Mouse (Mus musculus) neural tube, embryonic 14.5 days (tissue): ENCODE measurements around the gene Lrrc29. TPM values are rescaled to one million over a fixed set of nuclear protein-coding genes. Genes with fewer than 3 reads are reported as not detected.

Experiments
- ATAC-seq: fragments of 200-750 bp; cut with Nextera tagmentation; 2 replicates; pipeline ENCODE4 v1.8.0; 2017; ENCODE audit warnings: low read depth, mild to moderate bottlenecking, moderate TSS enrichment, moderate library complexity
- H3K27ac ChIP-seq: fragments of 300-500 bp; sonication (generic); 2 replicates; pipeline ENCODE4 v1.5.1; 2014; ENCODE audit warnings: low read depth, mild to moderate bottlenecking, control low read depth, low read length, moderate library complexity, mixed read lengths
- H3K27me3 ChIP-seq: fragments of 300-500 bp; sonication (generic); 2 replicates; pipeline ENCODE4 v1.6.1; 2014; ENCODE audit warnings: low read length; ENCODE audit not compliant: control insufficient read depth, insufficient read depth
- H3K36me3 ChIP-seq: fragments of 300-500 bp; sonication (generic); 2 replicates; pipeline ENCODE4 v1.6.1; 2014; ENCODE audit warnings: low read length, mixed read lengths; ENCODE audit not compliant: control insufficient read depth, insufficient read depth
- H3K4me1 ChIP-seq: fragments of 300-500 bp; sonication (generic); 2 replicates; pipeline ENCODE4 v1.6.1; 2014; ENCODE audit warnings: low read length; ENCODE audit not compliant: control insufficient read depth, insufficient read depth
- H3K4me2 ChIP-seq: fragments of 300-500 bp; sonication (generic); 2 replicates; pipeline ENCODE4 v1.6.1; 2014; ENCODE audit warnings: mild to moderate bottlenecking, low read depth, low read length, control low read depth
- H3K4me3 ChIP-seq: fragments of 300-500 bp; sonication (generic); 2 replicates; pipeline ENCODE4 v1.5.1; 2014; ENCODE audit warnings: low read depth, low read length, control low read depth, mixed read lengths
- H3K9ac ChIP-seq: fragments of 300-500 bp; sonication (generic); replicated peaks from 2 replicates; pipeline ENCODE4 v1.6.1; 2014; ENCODE audit warnings: low read depth, mild to moderate bottlenecking, control low read depth, low read length, mixed read lengths
- H3K9me3 ChIP-seq: fragments of 300-500 bp; sonication (generic); 2 replicates; pipeline ENCODE4 v1.6.1; 2016; ENCODE audit warnings: low read length; ENCODE audit not compliant: control insufficient read depth
- WGBS: fragments of 180-500 bp; shearing (Covaris S2); extraction: QIAGEN DNeasy Blood & Tissue Kit; methylation state at CpG from one replicate; pipeline ENCODE4 v1.1.7; 2014; 5-methylcytosine and 5-hydroxymethylcytosine counted together
- polyA plus RNA-seq: library from polyadenylated mRNA; unstranded; fragments of >200 nt; fragmentation: Nextera tagmentation; extraction: Ambion mirVana; gene quantifications from 2 replicates; pipeline ENCODE4 v1.2.1, GENCODE M21; 2014

Lrrc29 gene
- polyA plus RNA-seq, 1 experiment from 2014 or later = 0.95 TPM

DNA sequence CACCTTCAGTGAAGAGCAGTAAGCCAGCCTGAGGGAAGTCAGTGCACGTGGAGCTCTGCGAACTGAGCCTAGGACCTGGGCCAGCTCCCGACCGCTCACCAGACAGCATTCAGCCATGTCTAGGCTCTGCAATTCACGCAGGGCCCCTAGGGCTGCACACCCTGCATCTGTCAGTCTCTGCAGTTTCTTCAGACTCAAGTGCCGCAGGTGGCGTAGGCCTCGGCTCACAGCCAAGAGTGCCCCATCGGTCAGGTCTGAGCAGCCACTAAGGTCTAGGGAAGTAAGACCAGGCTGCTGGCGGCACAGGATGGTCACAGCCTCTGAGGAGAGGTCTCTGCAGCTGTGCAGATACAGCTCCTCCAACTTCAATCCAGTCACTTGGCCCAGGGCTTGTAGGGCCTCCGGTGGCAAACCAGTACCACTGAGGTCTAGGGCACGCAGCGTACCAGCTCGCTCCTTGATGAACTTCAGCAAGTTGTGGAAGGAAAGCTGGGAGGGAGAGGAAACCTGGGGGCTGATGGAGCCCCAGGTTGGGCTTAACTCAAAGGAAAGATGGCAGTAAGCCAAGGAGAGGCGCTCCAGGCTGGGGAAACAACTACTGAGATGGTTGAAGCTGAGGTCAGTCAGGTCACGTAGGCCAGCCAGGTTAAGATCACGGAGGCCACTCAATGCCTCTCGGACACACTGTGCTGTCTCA lies 10.9 kb downstream of the Lrrc29 start:
- H3K27ac ChIP-seq = no peak overlapping the region
- H3K4me2 ChIP-seq = no peak overlapping the region
- peaks cover 36% of the 10 kb centered on the region; the same call in 1 of the 2 replicates for H3K36me3 ChIP-seq
- H3K4me3 ChIP-seq = no peak overlapping the region
- WGBS = 92% methylated on average over 18 of the region's 18 CpGs
- no peaks in the 10 kb centered on the region for H3K4me1 ChIP-seq
- H3K27me3 ChIP-seq = no peaks in the 10 kb centered on the region
- no peaks in the 10 kb centered on the region for H3K9me3 ChIP-seq
- ATAC-seq = no peak
- H3K9ac ChIP-seq = no peak overlapping the region

DNA sequence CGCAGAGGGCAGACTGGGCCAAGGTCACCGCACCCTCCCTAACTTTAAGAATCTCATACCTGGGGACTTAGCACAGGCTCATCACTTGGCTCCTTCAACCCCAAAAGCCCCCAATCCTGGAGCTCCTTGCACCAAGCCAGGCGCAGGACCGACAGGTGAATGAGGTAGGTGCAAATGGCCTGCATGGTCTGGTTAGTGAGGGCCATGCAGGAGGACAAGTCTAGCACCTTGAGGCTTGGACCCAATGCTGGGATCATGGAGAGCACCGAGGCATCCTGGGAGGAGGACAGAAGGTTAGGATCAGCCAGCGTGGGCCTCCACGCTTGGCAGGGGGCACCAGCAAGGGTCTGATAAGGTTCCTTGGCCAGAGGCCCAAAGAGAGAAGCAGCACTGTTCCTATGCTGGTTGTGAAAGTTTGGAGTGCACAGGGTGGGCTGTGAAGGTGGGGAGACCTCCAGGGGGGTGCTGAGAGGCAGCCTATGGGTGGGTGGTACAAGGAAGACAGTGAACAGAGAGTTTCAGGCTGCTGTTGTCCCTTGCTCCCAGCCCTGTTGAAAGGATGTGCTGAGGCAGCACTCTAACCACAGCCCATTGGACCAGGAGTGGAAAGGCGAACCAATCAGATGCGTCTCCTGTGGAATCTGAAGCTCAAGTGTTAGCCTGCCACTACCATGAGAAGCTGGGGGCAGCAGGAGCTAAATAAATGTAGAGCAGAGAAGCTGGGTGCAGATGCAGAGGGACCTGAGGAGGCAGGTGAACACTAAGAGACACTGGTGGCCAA lies 12.3 kb downstream of the Lrrc29 start:
- H3K4me3 ChIP-seq = no peak overlapping the region
- H3K27ac ChIP-seq = no peak overlapping the region
- no peak overlapping the region for H3K9ac ChIP-seq
- H3K4me1 ChIP-seq = no peaks in the 10 kb centered on the region
- no peak overlapping the region for H3K4me2 ChIP-seq
- H3K9me3 ChIP-seq = no peaks in the 10 kb centered on the region
- no peaks in the 10 kb centered on the region for H3K27me3 ChIP-seq
- ATAC-seq = no peak; the same call in 1 of the 2 replicates
- WGBS = 80% methylated on average over 9 of the region's 9 CpGs
- H3K36me3 ChIP-seq = peaks cover 36% of the 10 kb centered on the region; the same call in 1 of the 2 replicates

DNA sequence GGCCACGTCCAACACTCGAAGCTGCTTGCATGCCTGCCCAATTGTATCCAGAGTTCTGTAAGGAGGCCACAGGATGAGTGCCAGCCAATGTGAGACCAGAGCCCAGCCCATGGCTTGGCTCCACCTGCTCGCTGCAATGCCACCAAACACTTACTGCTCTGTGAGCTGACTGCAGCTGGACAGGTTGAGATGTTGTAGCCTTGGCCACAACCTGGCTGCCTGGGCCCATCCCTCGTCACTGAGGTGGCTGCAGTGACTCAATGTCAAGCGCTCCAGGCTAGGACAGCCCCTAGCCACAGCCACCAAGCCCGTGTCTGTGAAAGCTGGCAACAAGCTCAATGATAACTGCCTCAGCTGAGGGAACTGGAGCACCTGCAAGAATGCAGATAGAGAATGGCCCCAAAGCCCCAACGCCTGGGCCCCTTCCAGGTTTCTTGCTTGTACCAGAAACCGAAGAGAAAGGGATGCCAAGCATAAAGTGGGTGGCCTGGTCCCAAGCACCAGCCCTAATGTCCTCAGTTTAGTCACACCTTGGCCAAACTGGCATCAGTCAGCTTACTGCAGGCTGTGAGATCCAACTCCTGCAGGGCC lies 13.1 kb downstream of the Lrrc29 start:
- 90% methylated on average over 8 of the region's 8 CpGs for WGBS
- no peak for ATAC-seq
- Histone ChIP-seq H3K36me3 (peaks cover 37% of the 10 kb centered on the region), H3K27ac (no peak overlapping the region), H3K4me2 (no peak overlapping the region), H3K4me1 (no peaks in the 10 kb centered on the region), H3K9ac (no peak overlapping the region), H3K4me3 (no peak overlapping the region), H3K27me3 (no peaks in the 10 kb centered on the region), H3K9me3 (no peaks in the 10 kb centered on the region)

- WGBS = 90% methylated on average over 1 of the region's 1 CpGs
Observed at GRCm38 (mm10) chr8:105311718-105312117, 14.4 kb downstream of the Lrrc29 start.

GRCm38 (mm10) chr8:105310118-105310517 lies 16.0 kb downstream of the Lrrc29 start:
- peaks cover 30% of the 10 kb centered on the region for H3K36me3 ChIP-seq
- H3K27ac ChIP-seq = no peak overlapping the region

More at GRCm38 (mm10) chr8:105311718-105312117, 14.4 kb downstream of the Lrrc29 start:
- no peak for ATAC-seq
- Histone ChIP-seq H3K36me3 (peaks cover 37% of the 10 kb centered on the region), H3K9ac (no peak overlapping the region), H3K4me1 (no peaks in the 10 kb centered on the region), H3K9me3 (no peaks in the 10 kb centered on the region), H3K4me2 (no peak overlapping the region), H3K27me3 (no peaks in the 10 kb centered on the region), H3K27ac (no peak overlapping the region), H3K4me3 (no peak overlapping the region)

DNA sequence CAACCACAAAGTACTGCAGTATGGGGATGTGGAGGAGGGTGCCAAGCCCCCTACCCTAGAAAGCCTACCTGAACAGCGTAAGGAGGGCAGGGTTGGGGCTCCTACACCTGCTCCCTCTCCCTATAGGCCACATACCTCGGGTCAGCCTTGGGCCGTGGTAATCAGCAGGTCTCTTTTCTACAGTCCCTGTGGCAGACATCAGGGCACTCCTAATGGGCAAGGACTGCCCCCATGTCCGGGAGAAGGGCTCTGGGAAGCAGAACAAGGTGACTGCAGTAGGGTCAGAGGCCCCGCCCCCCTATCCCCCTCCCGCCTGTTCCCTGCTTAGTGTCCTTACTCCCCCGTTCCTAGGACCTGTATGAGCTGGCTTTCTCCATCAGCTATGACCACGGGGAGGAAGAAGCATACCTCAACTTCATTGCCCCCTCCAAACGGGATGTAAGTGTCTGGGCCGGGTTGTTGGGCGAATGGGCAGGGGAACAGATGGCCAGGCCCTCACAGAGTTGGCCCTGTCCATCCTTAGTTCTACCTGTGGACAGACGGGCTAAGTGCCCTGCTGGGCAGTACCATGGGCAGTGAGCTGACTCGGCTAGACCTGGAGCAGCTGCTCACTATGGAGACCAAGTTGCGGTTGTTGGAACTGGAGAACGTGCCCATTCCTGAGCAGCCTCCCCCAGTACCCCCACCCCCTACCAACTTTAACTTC lies 16.8 kb downstream of the Lrrc29 start:
- Histone ChIP-seq H3K4me1 (peaks cover 12% of the 10 kb centered on the region; the same call in 1 of the 2 replicates), H3K27ac (no peak overlapping the region), H3K36me3 (peaks cover 24% of the 10 kb centered on the region), H3K9ac (no peak overlapping the region), H3K4me3 (no peak overlapping the region), H3K4me2 (no peak overlapping the region), H3K9me3 (no peaks in the 10 kb centered on the region), H3K27me3 (no peaks in the 10 kb centered on the region)
- no peak for ATAC-seq
- WGBS = 81% methylated on average over 15 of the region's 15 CpGs

More at GRCm38 (mm10) chr8:105310118-105310517, 16.0 kb downstream of the Lrrc29 start:
- WGBS = 92% methylated on average over 8 of the region's 8 CpGs
- Histone ChIP-seq H3K9me3 (no peaks in the 10 kb centered on the region), H3K9ac (no peak overlapping the region), H3K4me3 (no peak overlapping the region), H3K4me1 (peaks cover 8% of the 10 kb centered on the region; the same call in 1 of the 2 replicates), H3K4me2 (no peak overlapping the region), H3K27me3 (no peaks in the 10 kb centered on the region)
- ATAC-seq = no peak

DNA sequence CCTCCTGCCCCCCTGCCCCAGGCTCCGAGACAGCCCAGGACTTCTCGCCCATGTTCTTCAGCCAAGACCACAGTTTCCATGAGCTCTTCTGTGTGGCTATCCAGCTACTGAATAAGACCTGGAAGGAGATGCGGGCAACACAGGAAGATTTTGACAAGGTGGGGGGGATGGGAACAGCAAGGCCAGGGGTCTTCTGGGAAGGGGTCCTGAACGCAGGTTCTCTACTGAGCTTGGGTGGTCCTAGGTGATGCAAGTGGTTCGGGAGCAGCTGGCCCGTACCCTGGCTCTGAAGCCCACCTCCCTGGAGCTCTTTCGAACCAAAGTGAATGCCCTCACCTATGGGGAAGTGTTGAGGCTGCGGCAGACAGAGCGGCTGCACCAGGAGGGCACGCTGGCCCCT lies 17.6 kb downstream of the Lrrc29 start:
- no peak overlapping the region for H3K4me3 ChIP-seq
- WGBS = 95% methylated on average over 10 of the region's 10 CpGs
- ATAC-seq = no peak
- H3K27ac ChIP-seq = no peak overlapping the region
- no peaks in the 10 kb centered on the region for H3K27me3 ChIP-seq
- H3K4me2 ChIP-seq = no peak overlapping the region
- H3K9ac ChIP-seq = no peak overlapping the region
- H3K9me3 ChIP-seq = no peaks in the 10 kb centered on the region
- H3K36me3 ChIP-seq = peaks cover 22% of the 10 kb centered on the region
- peaks cover 12% of the 10 kb centered on the region; the same call in 1 of the 2 replicates for H3K4me1 ChIP-seq

GRCm38 (mm10) chr8:105307670-105308069 lies 18.4 kb downstream of the Lrrc29 start:
- Histone ChIP-seq H3K9me3 (no peaks in the 10 kb centered on the region), H3K9ac (no peak overlapping the region), H3K27ac (no peak overlapping the region), H3K27me3 (no peaks in the 10 kb centered on the region), H3K36me3 (peaks cover 22% of the 10 kb centered on the region), H3K4me3 (no peak overlapping the region), H3K4me1 (peaks cover 12% of the 10 kb centered on the region; the same call in 1 of the 2 replicates), H3K4me2 (no peak overlapping the region)
- WGBS = 97% methylated on average over 13 of the region's 13 CpGs
- ATAC-seq = no peak
